Mouse (Mus musculus): ENCODE results near the gene Taok3. TPM values are rescaled to one million over a fixed set of nuclear protein-coding genes. Genes with fewer than 3 reads are reported as not detected.

The Taok3 gene
- polyA plus RNA-seq, 1 experiment from 2014 or later: 57.7 TPM

- WGBS: 83% methylated on average over 16 of the region's 16 CpGs
- H3K27ac ChIP-seq (replicated peaks): no peak overlapping the region
- H3K4me1 ChIP-seq (replicated peaks): no peaks in the 10 kb centered on the region
- no peaks in the 10 kb centered on the region for H3K9me3 ChIP-seq
- no peak for ATAC-seq (ENCODE audit: low FRiP score, low read depth)
- no peaks in the 10 kb centered on the region for H3K36me3 ChIP-seq
- H3K9ac ChIP-seq: no peak overlapping the region
- no peak overlapping the region for H3K4me2 ChIP-seq
- H3K4me3 ChIP-seq: no peak overlapping the region
- no peaks in the 10 kb centered on the region for H3K27me3 ChIP-seq
Observed at GRCm38 (mm10) chr5:117149054-117149942, 29.4 kb downstream of the Taok3 start.

- H3K4me2 ChIP-seq: no peak overlapping the region
- no peaks in the 10 kb centered on the region for H3K36me3 ChIP-seq
- H3K4me3 ChIP-seq: no peak overlapping the region
- H3K9me3 ChIP-seq: no peaks in the 10 kb centered on the region
- WGBS: 85% methylated on average over 5 of the region's 5 CpGs
- H3K27ac ChIP-seq (replicated peaks): no peak overlapping the region
- H3K9ac ChIP-seq: no peak overlapping the region
- no peaks in the 10 kb centered on the region for H3K27me3 ChIP-seq
- no peak for ATAC-seq (ENCODE audit: low FRiP score, low read depth)
- no peaks in the 10 kb centered on the region for H3K4me1 ChIP-seq (replicated peaks)
Observed at GRCm38 (mm10) chr5:117150068-117150467, 30.1 kb downstream of the Taok3 start.

- no peak overlapping the region for H3K4me2 ChIP-seq
- H3K27me3 ChIP-seq: no peaks in the 10 kb centered on the region
- H3K4me1 ChIP-seq (replicated peaks): no peaks in the 10 kb centered on the region
- ATAC-seq (ENCODE audit: low FRiP score, low read depth): no peak
- H3K36me3 ChIP-seq: no peaks in the 10 kb centered on the region
- H3K4me3 ChIP-seq: no peak overlapping the region
- H3K9ac ChIP-seq: no peak overlapping the region
- H3K9me3 ChIP-seq: no peaks in the 10 kb centered on the region
- no peak overlapping the region for H3K27ac ChIP-seq (replicated peaks)
Observed at GRCm38 (mm10) chr5:117152944-117153343, 33.0 kb downstream of the Taok3 start.

GRCm38 (mm10) chr5:117153527-117154091 is 33.7 kb downstream of the Taok3 start:
- H3K27me3 ChIP-seq: no peaks in the 10 kb centered on the region
- H3K9me3 ChIP-seq: no peaks in the 10 kb centered on the region
- no peaks in the 10 kb centered on the region for H3K4me1 ChIP-seq (replicated peaks)
- 81% methylated on average over 15 of the region's 15 CpGs for WGBS
- no peak overlapping the region for H3K4me3 ChIP-seq
- no peak overlapping the region for H3K4me2 ChIP-seq
- no peak overlapping the region for H3K9ac ChIP-seq
- H3K27ac ChIP-seq (replicated peaks): no peak overlapping the region
- 0 out of 2 replicates have a peak, but pooled peaks have one; percentile 42 for ATAC-seq (ENCODE audit: low FRiP score, low read depth)
- no peaks in the 10 kb centered on the region for H3K36me3 ChIP-seq

- Histone ChIP-seq H3K27me3 (no peaks in the 10 kb centered on the region), H3K36me3 (no peaks in the 10 kb centered on the region), H3K27ac (replicated peaks) (no peak overlapping the region), H3K9me3 (no peaks in the 10 kb centered on the region), H3K4me3 (no peak overlapping the region), H3K4me2 (no peak overlapping the region), H3K9ac (no peak overlapping the region), H3K4me1 (replicated peaks) (no peaks in the 10 kb centered on the region)
- ATAC-seq (ENCODE audit: low FRiP score, low read depth): no peak
- 84% methylated on average over 7 of the region's 7 CpGs for WGBS
Observed at GRCm38 (mm10) chr5:117158335-117159018, 38.5 kb downstream of the Taok3 start.

GRCm38 (mm10) chr5:117159326-117159725 is 39.4 kb downstream of the Taok3 start:
- WGBS: 77% methylated on average over 8 of the region's 8 CpGs
- no peak overlapping the region for H3K4me2 ChIP-seq
- no peaks in the 10 kb centered on the region for H3K36me3 ChIP-seq
- H3K9ac ChIP-seq: no peak overlapping the region
- ATAC-seq (ENCODE audit: low FRiP score, low read depth): no peak
- no peak overlapping the region for H3K4me3 ChIP-seq
- no peak overlapping the region for H3K27ac ChIP-seq (replicated peaks)
- H3K9me3 ChIP-seq: no peaks in the 10 kb centered on the region
- H3K4me1 ChIP-seq (replicated peaks): no peaks in the 10 kb centered on the region
- no peaks in the 10 kb centered on the region for H3K27me3 ChIP-seq

- Histone ChIP-seq H3K4me1 (replicated peaks) (no peaks in the 10 kb centered on the region), H3K9ac (no peak overlapping the region), H3K27ac (replicated peaks) (no peak overlapping the region), H3K4me2 (no peak overlapping the region), H3K9me3 (no peaks in the 10 kb centered on the region), H3K4me3 (no peak overlapping the region), H3K27me3 (no peaks in the 10 kb centered on the region), H3K36me3 (no peaks in the 10 kb centered on the region)
- ATAC-seq (ENCODE audit: low FRiP score, low read depth): no peak
- 46% methylated on average over 6 of the region's 6 CpGs for WGBS
Observed at GRCm38 (mm10) chr5:117159805-117160291, 39.9 kb downstream of the Taok3 start.

GRCm38 (mm10) chr5:117160499-117160898 is 40.6 kb downstream of the Taok3 start:
- Histone ChIP-seq H3K27ac (replicated peaks) (no peak overlapping the region), H3K4me3 (no peak overlapping the region), H3K4me1 (replicated peaks) (no peaks in the 10 kb centered on the region), H3K4me2 (no peak overlapping the region), H3K9me3 (no peaks in the 10 kb centered on the region), H3K27me3 (no peaks in the 10 kb centered on the region), H3K36me3 (no peaks in the 10 kb centered on the region), H3K9ac (no peak overlapping the region)
- no peak for ATAC-seq (ENCODE audit: low FRiP score, low read depth)
- WGBS: 70% methylated on average over 10 of the region's 10 CpGs

GRCm38 (mm10) chr5:117163790-117164189 is 43.9 kb downstream of the Taok3 start:
- Histone ChIP-seq H3K4me1 (replicated peaks) (no peaks in the 10 kb centered on the region), H3K27me3 (no peaks in the 10 kb centered on the region), H3K9me3 (no peaks in the 10 kb centered on the region), H3K9ac (no peak overlapping the region), H3K27ac (replicated peaks) (no peak overlapping the region), H3K36me3 (no peaks in the 10 kb centered on the region), H3K4me3 (no peak overlapping the region), H3K4me2 (no peak overlapping the region)
- ATAC-seq (ENCODE audit: low FRiP score, low read depth): no peak
- 92% methylated on average over 13 of the region's 13 CpGs for WGBS

- H3K9me3 ChIP-seq: no peaks in the 10 kb centered on the region
- no peak overlapping the region for H3K4me3 ChIP-seq
- H3K36me3 ChIP-seq: no peaks in the 10 kb centered on the region
- H3K4me2 ChIP-seq: no peak overlapping the region
- H3K27ac ChIP-seq (replicated peaks): no peak overlapping the region
- H3K4me1 ChIP-seq (replicated peaks): no peaks in the 10 kb centered on the region
- no peak for ATAC-seq (ENCODE audit: low FRiP score, low read depth)
- H3K9ac ChIP-seq: no peak overlapping the region
- 95% methylated on average over 5 of the region's 5 CpGs for WGBS
- H3K27me3 ChIP-seq: no peaks in the 10 kb centered on the region
Observed at GRCm38 (mm10) chr5:117164516-117164915, 44.6 kb downstream of the Taok3 start.

- ATAC-seq (ENCODE audit: low FRiP score, low read depth): no peak
- 93% methylated on average over 2 of the region's 2 CpGs for WGBS
- H3K9ac ChIP-seq: no peak overlapping the region
- H3K4me2 ChIP-seq: no peak overlapping the region
- H3K27me3 ChIP-seq: no peaks in the 10 kb centered on the region
- no peaks in the 10 kb centered on the region for H3K9me3 ChIP-seq
- no peaks in the 10 kb centered on the region for H3K4me1 ChIP-seq (replicated peaks)
- no peaks in the 10 kb centered on the region for H3K36me3 ChIP-seq
- H3K27ac ChIP-seq (replicated peaks): no peak overlapping the region
- H3K4me3 ChIP-seq: no peak overlapping the region
Observed at GRCm38 (mm10) chr5:117164923-117165322, 45.0 kb downstream of the Taok3 start.

GRCm38 (mm10) chr5:117165946-117166345 is 46.0 kb downstream of the Taok3 start:
- no peaks in the 10 kb centered on the region for H3K4me1 ChIP-seq (replicated peaks)
- H3K36me3 ChIP-seq: no peaks in the 10 kb centered on the region
- WGBS: 72% methylated on average over 2 of the region's 2 CpGs
- H3K9ac ChIP-seq: no peak overlapping the region
- no peak overlapping the region for H3K4me3 ChIP-seq
- ATAC-seq (ENCODE audit: low FRiP score, low read depth): no peak
- no peak overlapping the region for H3K4me2 ChIP-seq
- no peaks in the 10 kb centered on the region for H3K9me3 ChIP-seq
- H3K27me3 ChIP-seq: no peaks in the 10 kb centered on the region
- no peak overlapping the region for H3K27ac ChIP-seq (replicated peaks)
